In genomic region chr9:32541223-32541901, GRCm38 (mm10) we compare ENCODE assay signal across 8 mouse cellular contexts. TPM values are rescaled to one million over a fixed set of nuclear protein-coding genes. Genes with fewer than 3 reads are reported as not detected.
DNase-seq lines count a peak whose midpoint lies in the region; ATAC-seq and TF ChIP-seq lines count a peak whose summit lies in the region.

No protein-coding gene starts in this region.

- H3K9me3 ChIP-seq in forebrain, embryonic 11.5 days (ENCODE audit: control insufficient read depth, low read length): no peaks in the 10 kb centered on the region
- no peaks in the 10 kb centered on the region for H3K9me3 ChIP-seq in hindbrain, embryonic 13.5 days
- H3K9me3 ChIP-seq in liver, embryonic 11.5 days (ENCODE audit: control insufficient read depth, low read length): no peaks in the 10 kb centered on the region
- no peaks in the 10 kb centered on the region for H3K9me3 ChIP-seq in midbrain, postnatal 0 days (ENCODE audit: low read length)

- WGBS in forebrain, embryonic 11.5 days: under 1% methylated on average over 30 of the region's 30 CpGs
- under 1% methylated on average over 30 of the region's 30 CpGs for WGBS in hindbrain, embryonic 13.5 days
- WGBS in liver, embryonic 11.5 days: under 1% methylated on average over 30 of the region's 30 CpGs
- WGBS in midbrain, postnatal 0 days: under 1% methylated on average over 29 of the region's 30 CpGs

- H3K27me3 ChIP-seq in forebrain, embryonic 11.5 days (ENCODE audit: control insufficient read depth, insufficient read depth, low read length): peaks cover 72% of the 10 kb centered on the region
- H3K27me3 ChIP-seq in hindbrain, embryonic 13.5 days: peaks cover 92% of the 10 kb centered on the region
- peaks cover 63% of the 10 kb centered on the region for H3K27me3 ChIP-seq in liver, embryonic 11.5 days (replicated peaks; ENCODE audit: control insufficient read depth, insufficient read depth, low read length)
- H3K27me3 ChIP-seq in midbrain, postnatal 0 days (ENCODE audit: insufficient read depth, low read length): peaks cover 49% of the 10 kb centered on the region

- H3K36me3 ChIP-seq in forebrain, embryonic 11.5 days (ENCODE audit: control insufficient read depth, insufficient read depth, low read length): no peaks in the 10 kb centered on the region
- no peaks in the 10 kb centered on the region for H3K36me3 ChIP-seq in hindbrain, embryonic 13.5 days
- H3K36me3 ChIP-seq in liver, embryonic 11.5 days (ENCODE audit: control insufficient read depth, insufficient read depth, low read length): no peaks in the 10 kb centered on the region
- H3K36me3 ChIP-seq in midbrain, postnatal 0 days (ENCODE audit: insufficient read depth, low read length): no peaks in the 10 kb centered on the region

- H3K4me3 ChIP-seq in left cerebral cortex, adult 2 months: peak overlapping the region; percentile 55
- H3K4me3 ChIP-seq in forebrain, embryonic 11.5 days (ENCODE audit: low read depth, low read length): peak overlapping the region; percentile 49
- peak overlapping the region; percentile 52 for H3K4me3 ChIP-seq in hindbrain, embryonic 13.5 days
- H3K4me3 ChIP-seq in liver, embryonic 11.5 days (ENCODE audit: low read depth, low read length): peak overlapping the region; percentile 65
- peak overlapping the region; percentile 47 for H3K4me3 ChIP-seq in midbrain, postnatal 0 days (ENCODE audit: low read depth, low read length)

- no peak for ATAC-seq in forebrain, embryonic 11.5 days (replicated peaks; ENCODE audit: low FRiP score)
- ATAC-seq in hindbrain, embryonic 13.5 days (ENCODE audit: low FRiP score): no peak
- peak; percentile 37; the same call in 1 of the 2 replicates for ATAC-seq in liver, embryonic 11.5 days (replicated peaks; ENCODE audit: low FRiP score)
- ATAC-seq in midbrain, postnatal 0 days (ENCODE audit: low FRiP score): no peak

- H3K9ac ChIP-seq in forebrain, embryonic 11.5 days (ENCODE audit: low read length): peak overlapping the region; percentile 62
- H3K9ac ChIP-seq in hindbrain, embryonic 13.5 days: peak overlapping the region; percentile 79
- peak overlapping the region; percentile 81 for H3K9ac ChIP-seq in liver, embryonic 11.5 days (ENCODE audit: low read depth, low read length)
- H3K9ac ChIP-seq in midbrain, postnatal 0 days (replicated peaks; ENCODE audit: low read length, poor library complexity, severe bottlenecking): peak overlapping the region; percentile 59; the same call in 1 of the 2 replicates

- H3K4me2 ChIP-seq in forebrain, embryonic 11.5 days (ENCODE audit: low read depth, low read length, severe bottlenecking): peak overlapping the region; percentile 90
- peak overlapping the region; percentile 91 for H3K4me2 ChIP-seq in hindbrain, embryonic 13.5 days
- peak overlapping the region; percentile 98 for H3K4me2 ChIP-seq in liver, embryonic 11.5 days
- peak overlapping the region; percentile 94 for H3K4me2 ChIP-seq in midbrain, postnatal 0 days (ENCODE audit: low read depth, low read length, poor library complexity, severe bottlenecking)

- no peak for DNase-seq in left cerebral cortex, adult 2 months (ENCODE audit: extremely low spot score in 1 of 2, low spot score in 2 of 2)
- DNase-seq in left cerebral cortex, adult 11 months (ENCODE audit: low spot score): no peak
- peak; percentile 68 for DNase-seq in forebrain, embryonic 11.5 days (ENCODE audit: low spot score)
- DNase-seq in liver, embryonic 11.5 days (ENCODE audit: low spot score): peak; percentile 59
- no peak for DNase-seq in midbrain, postnatal 0 days (ENCODE audit: low spot score)
- no peak for DNase-seq in left cerebral cortex, postnatal 4 days
- DNase-seq in cerebellum, adult 18-20 months: no peak

- peak overlapping the region; percentile 86 for H3K27ac ChIP-seq in left cerebral cortex, adult 2 months
- H3K27ac ChIP-seq in forebrain, embryonic 11.5 days (ENCODE audit: low read depth, low read length): no peak overlapping the region
- H3K27ac ChIP-seq in hindbrain, embryonic 13.5 days: peak overlapping the region; percentile 67
- peak overlapping the region; percentile 84 for H3K27ac ChIP-seq in liver, embryonic 11.5 days (ENCODE audit: low read depth, low read length)
- H3K27ac ChIP-seq in midbrain, postnatal 0 days (ENCODE audit: low read depth, low read length): peak overlapping the region; percentile 47; the same call in 1 of the 2 replicates

- no peak for TF ChIP-seq CTCF in left cerebral cortex, adult 2 months (IDR thresholded peaks at IDR 0.05)
- no peak for TF ChIP-seq CTCF in midbrain, postnatal 0 days (IDR thresholded peaks at IDR 0.05)

- intact Hi-C loops in left cerebral cortex, adult 2 months (cut with DNase I): no loop called here
- intact Hi-C loops in left cerebral cortex, postnatal 4 days (cut with DNase I): no loop called here

- peaks cover 22% of the 10 kb centered on the region for H3K4me1 ChIP-seq in forebrain, embryonic 11.5 days (replicated peaks; ENCODE audit: control insufficient read depth, insufficient read depth, low read length)
- H3K4me1 ChIP-seq in hindbrain, embryonic 13.5 days (replicated peaks): peaks cover 45% of the 10 kb centered on the region
- H3K4me1 ChIP-seq in liver, embryonic 11.5 days (replicated peaks; ENCODE audit: control insufficient read depth, insufficient read depth, low read length): peaks cover 38% of the 10 kb centered on the region
- peaks cover 10% of the 10 kb centered on the region for H3K4me1 ChIP-seq in midbrain, postnatal 0 days (ENCODE audit: insufficient read depth, low read length)

RNA-seq across cellular contexts. Expression of gene Fli1, which starts 1.3 kb away (rescaled TPM):
- 1 to 10 TPM; 3.5 to 5.9 TPM for total RNA-seq in left cerebral cortex, adult 2 months (2021)
- 14.3 and 14.7 TPM in 2 replicates for polyA plus RNA-seq in forebrain, embryonic 11.5 days (2014; fragmentation: Nextera tagmentation; extraction: Ambion mirVana)
- 8.7 and 9.3 TPM in 2 replicates for polyA plus RNA-seq in hindbrain, embryonic 13.5 days (2015; fragmentation: Nextera tagmentation; extraction: Ambion mirVana)
- polyA plus RNA-seq in liver, embryonic 11.5 days (2014; fragmentation: Nextera tagmentation; extraction: Ambion mirVana): 23.1 and 24.3 TPM in 2 replicates
- 8.4 and 9.1 TPM in 2 replicates for total RNA-seq in midbrain, postnatal 0 days (2014; rRNA removed)
- 5.5 and 5.9 TPM in 2 replicates for polyA plus RNA-seq in midbrain, postnatal 0 days (2015; fragmentation: Nextera tagmentation; extraction: Ambion mirVana)
- 1 to 10 TPM; 8.5 to 10.0 TPM for total RNA-seq in left cerebral cortex, postnatal 4 days (2021)

Comparison
In these comparisons a context has a peak if more than half of its experiments do, and no peak if none do; other contexts are left out.
1. DNase-seq: peak in forebrain, embryonic 11.5 days (single experiment) and liver, embryonic 11.5 days (single experiment); none in left cerebral cortex, adult 2 months (0 of 2), left cerebral cortex, adult 11 months (single experiment), midbrain, postnatal 0 days (single experiment), left cerebral cortex, postnatal 4 days (single experiment) and cerebellum, adult 18-20 months (0 of 2).
2. Peak in every context shown above with its lines, with median percentiles within 50 percentile points of each other: H3K4me3 ChIP-seq, H3K4me2 ChIP-seq and H3K9ac ChIP-seq.